Mouse (Mus musculus): ENCODE results near the gene Hamp2. TPM values are rescaled to one million over a fixed set of nuclear protein-coding genes. Genes with fewer than 3 reads are reported as not detected.

Gene Hamp2
- total RNA-seq (2023): not detected

GRCm38 (mm10) chr7:30924581-30924980 lies at the start of gene Hamp2:
Gene Hamp2 (minus strand): TSS chr7:30924681.

DNA sequence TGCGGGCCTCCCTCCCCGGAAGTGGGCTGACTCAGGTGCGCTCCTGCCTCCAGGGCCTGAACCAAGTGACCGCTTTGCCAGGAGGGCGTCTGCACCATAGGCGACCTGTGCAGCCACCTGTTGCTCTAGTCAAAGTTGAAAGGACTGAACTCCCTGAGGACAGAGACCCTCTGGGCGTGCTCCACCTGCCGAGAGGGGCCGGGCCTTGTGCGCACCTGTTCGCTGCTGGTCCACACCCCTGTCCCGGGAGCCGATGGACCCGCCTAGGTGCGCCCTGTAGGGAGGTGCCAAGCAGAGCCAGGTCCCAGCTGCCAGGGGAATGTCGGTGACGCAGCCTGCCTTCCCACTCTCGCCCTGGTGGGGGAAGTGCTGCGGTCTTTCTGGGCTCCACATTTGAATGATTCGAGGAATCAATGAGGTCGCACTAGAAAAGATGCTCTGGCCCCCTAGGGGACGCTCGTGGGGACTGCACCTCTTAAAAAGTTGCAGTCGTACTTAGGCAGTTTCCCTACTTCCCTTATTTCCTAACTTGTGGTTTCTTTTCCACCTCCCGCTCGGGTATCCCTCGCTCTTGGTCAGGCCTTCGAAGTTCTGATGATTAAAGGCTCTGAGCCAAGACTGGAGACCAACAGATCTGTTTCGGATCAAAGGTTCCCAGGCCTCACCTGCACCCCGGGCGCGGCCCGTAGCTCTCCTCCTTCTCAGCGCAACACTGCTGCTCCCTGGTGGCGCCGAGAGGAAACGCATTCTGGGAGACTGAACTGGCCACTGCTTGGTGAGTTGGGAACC lies 49.2 kb upstream of the Hamp2 start, which contains the start of gene Fam187b:
TSS of gene Fam187b (plus strand) at position 290 of the 789 bp plus-strand sequence.

DNA sequence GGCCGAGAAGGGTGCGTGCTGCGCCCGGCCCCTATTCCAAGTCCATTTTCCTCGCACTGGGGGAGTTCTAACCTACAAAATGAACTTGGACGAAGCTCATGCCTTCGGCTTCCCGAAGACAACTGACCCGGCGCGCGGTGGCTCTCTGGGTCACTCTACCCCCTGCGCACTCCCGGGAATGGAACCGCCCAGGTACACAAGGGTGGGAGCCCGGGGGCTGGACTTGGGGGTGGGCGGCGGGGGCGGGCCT lies 48.7 kb upstream of the Hamp2 start, which contains the start of gene Lsr:
TSS of gene Lsr (minus strand) at position 214 of the 250 bp plus-strand sequence.

GRCm38 (mm10) chr7:30956756-30957366 lies 32.4 kb upstream of the Hamp2 start, which contains the start of gene Usf2:
Gene Usf2 (minus strand): TSS chr7:30956803.

DNA sequence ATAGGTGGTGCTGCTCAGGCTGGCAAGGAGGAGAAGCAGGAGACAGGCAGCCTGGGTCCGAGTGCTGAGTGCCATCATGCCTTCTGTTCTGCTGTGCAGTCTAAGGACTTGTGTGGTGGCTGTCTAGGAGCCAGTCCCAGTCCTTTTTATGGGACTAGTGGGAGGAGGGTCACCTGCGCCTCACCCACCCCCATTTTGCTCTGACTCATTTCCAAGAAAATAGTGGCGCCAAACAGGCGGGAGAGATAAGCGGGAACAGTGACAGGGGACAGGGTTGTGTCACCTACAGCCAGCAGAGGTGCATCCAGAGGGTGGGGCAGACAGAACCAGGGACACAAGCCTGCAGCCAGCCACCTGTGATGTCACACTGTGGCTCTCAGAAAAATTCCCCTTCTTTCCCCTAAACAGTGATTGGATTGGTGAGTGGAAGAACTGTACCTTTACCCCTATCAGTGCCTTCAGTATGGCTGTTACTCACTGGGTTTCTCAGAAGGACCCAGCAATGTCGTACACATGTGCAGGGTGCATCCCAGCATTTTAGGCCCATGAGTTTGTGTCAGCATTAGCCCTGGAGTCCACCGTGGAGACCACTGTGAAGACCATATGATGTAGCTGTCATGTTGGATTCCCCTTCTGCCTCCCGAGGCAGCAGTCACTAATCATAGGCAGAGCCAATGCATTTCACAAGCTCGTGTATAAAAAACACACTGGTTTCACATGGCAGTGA lies 19.6 kb upstream of the Hamp2 start, which contains the start of gene Hamp:
TSS of gene Hamp (minus strand) at position 124 of the 727 bp plus-strand sequence.

DNA sequence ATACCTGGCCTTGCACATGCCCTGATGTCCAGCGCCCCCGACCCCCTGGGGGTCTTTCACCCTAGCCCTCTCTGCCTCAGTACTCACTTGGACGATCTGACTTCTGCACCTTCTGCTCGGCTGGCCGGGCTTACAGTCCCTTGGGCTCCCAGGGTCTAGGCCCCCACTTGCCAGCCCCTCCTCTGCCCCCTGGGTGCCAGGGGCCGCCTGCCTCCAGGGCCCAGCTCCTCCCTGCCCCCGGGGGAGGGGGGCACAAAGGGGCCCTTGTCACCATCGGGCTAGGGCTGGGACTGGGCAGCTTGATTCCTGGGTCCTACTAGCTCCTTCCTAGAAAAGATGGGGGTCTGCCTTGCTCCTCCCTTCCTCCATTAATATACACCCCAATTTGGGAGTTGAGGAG lies 9.7 kb downstream of the Hamp2 start, which contains the start of gene Mag:
TSS of gene Mag (minus strand) at position 142 of the 400 bp plus-strand sequence.

GRCm38 (mm10) chr7:30880176-30880575 lies 44.3 kb downstream of the Hamp2 start, which contains the start of gene Cd22:
Gene Cd22 (minus strand): TSS chr7:30880342.

Other genes with a start within 250 kb of the Hamp2 start
- not detected for gene 2200002J24Rik, start 225.8 kb downstream of the Hamp2 start, total RNA-seq (2023)
- not detected for gene Atp4a, start 212.5 kb downstream of the Hamp2 start, total RNA-seq (2023)
- gene Tmem147, start 195.1 kb downstream of the Hamp2 start, total RNA-seq (2023): 10 to 100 TPM; 45.0 to 50.3 TPM
- not detected for gene Gapdhs, start 181.0 kb downstream of the Hamp2 start, total RNA-seq (2023)
- 1 to 10 TPM; 6.1 to 7.8 TPM for gene Sbsn, start 173.2 kb downstream of the Hamp2 start, total RNA-seq (2023)
- gene Dmkn, start 160.9 kb downstream of the Hamp2 start, total RNA-seq (2023): not detected
- gene Krtdap, start 136.8 kb downstream of the Hamp2 start, total RNA-seq (2023): not detected
- gene Ffar2, start 100.9 kb downstream of the Hamp2 start, total RNA-seq (2023): 1 to 10 TPM in 1 of 2 experiments, under 1 TPM in 1; 0.62 to 2.0 TPM
- not detected for gene Ffar3, start 68.5 kb downstream of the Hamp2 start, total RNA-seq (2023)
- under 1 TPM in 1 of 2 experiments, not detected in 1; 0.35 TPM for gene Ffar1, start 63.1 kb downstream of the Hamp2 start, total RNA-seq (2023)
- gene Cd22, start 44.3 kb downstream of the Hamp2 start, total RNA-seq (2023): 1 to 10 TPM; 5.3 to 9.8 TPM
- not detected for gene Mag, start 9.8 kb downstream of the Hamp2 start, total RNA-seq (2023)
- gene Hamp, start 19.4 kb upstream of the Hamp2 start, total RNA-seq (2023): not detected
- 100 to 1,000 TPM; 150 to 156 TPM for gene Usf2, start 32.1 kb upstream of the Hamp2 start, total RNA-seq (2023)
- 1 to 10 TPM; 3.6 to 3.7 TPM for gene Lsr, start 48.8 kb upstream of the Hamp2 start, total RNA-seq (2023)
- under 1 TPM in 1 of 2 experiments, not detected in 1; 0.20 TPM for gene Fam187b, start 49.1 kb upstream of the Hamp2 start, total RNA-seq (2023)
- gene Fxyd5, start 117.8 kb upstream of the Hamp2 start, total RNA-seq (2023): 100 to 1,000 TPM; 878 to 928 TPM
- gene Fxyd7, start 126.8 kb upstream of the Hamp2 start, total RNA-seq (2023): 1 to 10 TPM; 1.5 to 1.6 TPM
- not detected for gene Fxyd1, start 132.5 kb upstream of the Hamp2 start, total RNA-seq (2023)
- gene Lgi4, start 134.7 kb upstream of the Hamp2 start, total RNA-seq (2023): not detected
- gene Fxyd3, start 152.0 kb upstream of the Hamp2 start, total RNA-seq (2023): not detected
- gene Hpn, start 190.6 kb upstream of the Hamp2 start, total RNA-seq (2023): 1 to 10 TPM; 1.7 to 4.2 TPM
- gene Scn1b, start 202.3 kb upstream of the Hamp2 start, total RNA-seq (2023): 1 to 10 TPM; 3.6 to 4.2 TPM
- 100 to 1,000 TPM; 920 to 931 TPM for gene Gramd1a, start 231.2 kb upstream of the Hamp2 start, total RNA-seq (2023)

All from T-cell, adult 66 days (primary cell).